Mouse (Mus musculus): Measurements from ENCODE around the gene Chrne. TPM values are rescaled to one million over a fixed set of nuclear protein-coding genes. Genes with fewer than 3 reads are reported as not detected.

Chrne gene
- polyA plus RNA-seq, 1 experiment from 2014 or later: 0.37 TPM

GRCm38 (mm10) chr11:70623053-70623742, 4.2 kb upstream of the Chrne start:
- no peak for ATAC-seq (ENCODE audit: insufficient number of reproducible peaks, low FRiP score)
- Histone ChIP-seq H3K4me3 (no peak overlapping the region), H3K27ac (ENCODE audit: poor library complexity, severe bottlenecking) (no peak overlapping the region), H3K27me3 (replicated peaks) (no peaks in the 10 kb centered on the region), H3K9ac (no peak overlapping the region), H3K9me3 (replicated peaks) (no peaks in the 10 kb centered on the region), H3K4me2 (no peak overlapping the region), H3K36me3 (no peaks in the 10 kb centered on the region), H3K4me1 (replicated peaks) (no peaks in the 10 kb centered on the region; the same call in 1 of the 2 replicates)
- 66% methylated on average over 10 of the region's 10 CpGs for WGBS

GRCm38 (mm10) chr11:70621972-70622814, 3.2 kb upstream of the Chrne start:
- peaks cover 4% of the 10 kb centered on the region; the same call in 1 of the 2 replicates for H3K27me3 ChIP-seq (replicated peaks)

GRCm38 (mm10) chr11:70615516-70616093, 3.4 kb downstream of the Chrne start, which contains the start of gene 4930544D05Rik:
TSS of gene 4930544D05Rik (plus strand) at chr11:70615848.
- peaks cover 31% of the 10 kb centered on the region for H3K36me3 ChIP-seq
- no peaks in the 10 kb centered on the region for H3K9me3 ChIP-seq (replicated peaks)
- peak within 1 kb of the TSS; percentile 42 for H3K4me3 ChIP-seq
- ATAC-seq (ENCODE audit: insufficient number of reproducible peaks, low FRiP score): no peak
- peaks cover 19% of the 10 kb centered on the region for H3K4me1 ChIP-seq (replicated peaks)
- H3K27me3 ChIP-seq (replicated peaks): peaks cover 14% of the 10 kb centered on the region; the same call in 1 of the 2 replicates
- WGBS: 8% methylated on average over 21 of the region's 21 CpGs
- peak within 1 kb of the TSS; percentile 76 for H3K4me2 ChIP-seq
- peak within 1 kb of the TSS; percentile 60 for H3K27ac ChIP-seq (ENCODE audit: poor library complexity, severe bottlenecking)
- H3K9ac ChIP-seq: peak within 1 kb of the TSS; percentile 59; the same call in 1 of the 2 replicates

More at GRCm38 (mm10) chr11:70621972-70622814, 3.2 kb upstream of the Chrne start:
- 38% methylated on average over 7 of the region's 7 CpGs for WGBS
- Histone ChIP-seq H3K9me3 (replicated peaks) (no peaks in the 10 kb centered on the region), H3K4me1 (replicated peaks) (no peaks in the 10 kb centered on the region; the same call in 1 of the 2 replicates), H3K4me2 (no peak overlapping the region), H3K27ac (ENCODE audit: poor library complexity, severe bottlenecking) (no peak overlapping the region), H3K36me3 (no peaks in the 10 kb centered on the region), H3K4me3 (no peak overlapping the region), H3K9ac (no peak overlapping the region)
- no peak for ATAC-seq (ENCODE audit: insufficient number of reproducible peaks, low FRiP score)

- Histone ChIP-seq H3K9me3 (replicated peaks) (no peaks in the 10 kb centered on the region), H3K4me2 (peak overlapping the region; percentile 76), H3K4me3 (peak overlapping the region; percentile 42), H3K27me3 (replicated peaks) (peaks cover 14% of the 10 kb centered on the region; the same call in 1 of the 2 replicates), H3K27ac (ENCODE audit: poor library complexity, severe bottlenecking) (peak overlapping the region; percentile 60), H3K9ac (peak overlapping the region; percentile 59; the same call in 1 of the 2 replicates), H3K4me1 (replicated peaks) (peaks cover 19% of the 10 kb centered on the region), H3K36me3 (peaks cover 37% of the 10 kb centered on the region)
- peak; percentile 84 for ATAC-seq (ENCODE audit: insufficient number of reproducible peaks, low FRiP score)
- WGBS: under 1% methylated on average over 17 of the region's 17 CpGs
Measured at GRCm38 (mm10) chr11:70615074-70615473, 3.9 kb downstream of the Chrne start.

GRCm38 (mm10) chr11:70612505-70612904, 6.5 kb downstream of the Chrne start:
- ATAC-seq (ENCODE audit: insufficient number of reproducible peaks, low FRiP score): no peak
- Histone ChIP-seq H3K4me3 (no peak overlapping the region), H3K4me1 (replicated peaks) (peaks cover 19% of the 10 kb centered on the region), H3K36me3 (peaks cover 62% of the 10 kb centered on the region), H3K9ac (no peak overlapping the region), H3K27ac (ENCODE audit: poor library complexity, severe bottlenecking) (no peak overlapping the region), H3K4me2 (no peak overlapping the region), H3K27me3 (replicated peaks) (peaks cover 13% of the 10 kb centered on the region; the same call in 1 of the 2 replicates), H3K9me3 (replicated peaks) (no peaks in the 10 kb centered on the region)
- WGBS: 79% methylated on average over 7 of the region's 7 CpGs

GRCm38 (mm10) chr11:70610752-70611151, 8.3 kb downstream of the Chrne start:
- no peak for ATAC-seq (ENCODE audit: insufficient number of reproducible peaks, low FRiP score)
- Histone ChIP-seq H3K27ac (ENCODE audit: poor library complexity, severe bottlenecking) (no peak overlapping the region), H3K4me3 (no peak overlapping the region), H3K4me1 (replicated peaks) (peaks cover 15% of the 10 kb centered on the region), H3K36me3 (peaks cover 80% of the 10 kb centered on the region), H3K9ac (no peak overlapping the region), H3K4me2 (no peak overlapping the region), H3K9me3 (replicated peaks) (no peaks in the 10 kb centered on the region), H3K27me3 (replicated peaks) (no peaks in the 10 kb centered on the region)
- 89% methylated on average over 4 of the region's 4 CpGs for WGBS

GRCm38 (mm10) chr11:70608381-70609066, 10.5 kb downstream of the Chrne start:
- no peak for ATAC-seq (ENCODE audit: insufficient number of reproducible peaks, low FRiP score)
- WGBS: 88% methylated on average over 26 of the region's 26 CpGs

GRCm38 (mm10) chr11:70607611-70608010, 11.4 kb downstream of the Chrne start:
- H3K4me1 ChIP-seq (replicated peaks): no peaks in the 10 kb centered on the region
- no peaks in the 10 kb centered on the region for H3K27me3 ChIP-seq (replicated peaks)
- WGBS: 87% methylated on average over 9 of the region's 9 CpGs
- H3K4me3 ChIP-seq: no peak overlapping the region
- no peak overlapping the region for H3K9ac ChIP-seq
- peaks cover 98% of the 10 kb centered on the region for H3K36me3 ChIP-seq
- no peaks in the 10 kb centered on the region for H3K9me3 ChIP-seq (replicated peaks)
- no peak overlapping the region for H3K27ac ChIP-seq (ENCODE audit: poor library complexity, severe bottlenecking)
- no peak overlapping the region for H3K4me2 ChIP-seq
- no peak for ATAC-seq (ENCODE audit: insufficient number of reproducible peaks, low FRiP score)

More at GRCm38 (mm10) chr11:70608381-70609066, 10.5 kb downstream of the Chrne start:
- H3K4me3 ChIP-seq: no peak overlapping the region
- H3K27me3 ChIP-seq (replicated peaks): no peaks in the 10 kb centered on the region
- no peaks in the 10 kb centered on the region for H3K4me1 ChIP-seq (replicated peaks)
- H3K9me3 ChIP-seq (replicated peaks): no peaks in the 10 kb centered on the region
- no peak overlapping the region for H3K9ac ChIP-seq
- H3K27ac ChIP-seq (ENCODE audit: poor library complexity, severe bottlenecking): no peak overlapping the region
- H3K4me2 ChIP-seq: no peak overlapping the region
- peaks cover 98% of the 10 kb centered on the region for H3K36me3 ChIP-seq

GRCm38 (mm10) chr11:70606717-70607116, 12.3 kb downstream of the Chrne start:
- Histone ChIP-seq H3K9me3 (replicated peaks) (no peaks in the 10 kb centered on the region), H3K9ac (no peak overlapping the region), H3K36me3 (peaks cover 99% of the 10 kb centered on the region)

GRCm38 (mm10) chr11:70605024-70605566, 13.9 kb downstream of the Chrne start:
- no peak for ATAC-seq (ENCODE audit: insufficient number of reproducible peaks, low FRiP score)

More at GRCm38 (mm10) chr11:70606717-70607116, 12.3 kb downstream of the Chrne start:
- H3K4me3 ChIP-seq: no peak overlapping the region
- ATAC-seq (ENCODE audit: insufficient number of reproducible peaks, low FRiP score): no peak
- no peak overlapping the region for H3K4me2 ChIP-seq
- H3K27me3 ChIP-seq (replicated peaks): no peaks in the 10 kb centered on the region
- H3K27ac ChIP-seq (ENCODE audit: poor library complexity, severe bottlenecking): no peak overlapping the region
- no peaks in the 10 kb centered on the region for H3K4me1 ChIP-seq (replicated peaks)
- 72% methylated on average over 12 of the region's 12 CpGs for WGBS

More at GRCm38 (mm10) chr11:70605024-70605566, 13.9 kb downstream of the Chrne start:
- Histone ChIP-seq H3K9me3 (replicated peaks) (no peaks in the 10 kb centered on the region), H3K4me1 (replicated peaks) (no peaks in the 10 kb centered on the region), H3K9ac (no peak overlapping the region), H3K36me3 (peaks cover 88% of the 10 kb centered on the region), H3K27ac (ENCODE audit: poor library complexity, severe bottlenecking) (no peak overlapping the region), H3K4me3 (no peak overlapping the region), H3K4me2 (no peak overlapping the region), H3K27me3 (replicated peaks) (no peaks in the 10 kb centered on the region)
- 50% methylated on average over 14 of the region's 14 CpGs for WGBS
